Mouse (Mus musculus) embryonic facial prominence, embryonic 12.5 days (tissue): Measurements from ENCODE around the gene Gm9573. TPM values are rescaled to one million over a fixed set of nuclear protein-coding genes. Genes with fewer than 3 reads are reported as not detected.

Source experiments
- ATAC-seq: fragments of 200-750 bp; cut with Nextera tagmentation; 2 replicates; pipeline ENCODE4 v1.8.0; 2017; ENCODE audit not compliant: insufficient number of reproducible peaks, insufficient read depth, low FRiP score, low TSS enrichment
- H3K27ac ChIP-seq: fragments of 300-500 bp; sonication (generic); 2 replicates; pipeline ENCODE4 v1.5.1; 2016; ENCODE audit warnings: mild to moderate bottlenecking
- H3K27me3 ChIP-seq: fragments of 300-500 bp; sonication (generic); 2 replicates; pipeline ENCODE4 v1.6.1; 2016; ENCODE audit warnings: mild to moderate bottlenecking, moderate library complexity
- H3K36me3 ChIP-seq: fragments of 300-500 bp; sonication (generic); 2 replicates; pipeline ENCODE4 v1.6.1; 2016; ENCODE audit warnings: mild to moderate bottlenecking
- H3K4me1 ChIP-seq: fragments of 300-500 bp; sonication (generic); 2 replicates; pipeline ENCODE4 v1.6.1; 2016
- H3K4me2 ChIP-seq: fragments of 300-500 bp; sonication (generic); replicated peaks from 2 replicates; pipeline ENCODE4 v1.6.1; 2016; ENCODE audit warnings: mild to moderate bottlenecking, moderate library complexity
- H3K4me3 ChIP-seq: fragments of 300-500 bp; sonication (generic); 2 replicates; pipeline ENCODE4 v1.5.1; 2016; ENCODE audit warnings: mild to moderate bottlenecking
- H3K9ac ChIP-seq: fragments of 300-500 bp; sonication (generic); 2 replicates; pipeline ENCODE4 v1.6.1; 2016; ENCODE audit warnings: mild to moderate bottlenecking, moderate library complexity
- H3K9me3 ChIP-seq: fragments of 300-500 bp; sonication (generic); 2 replicates; pipeline ENCODE4 v1.6.1; 2016; ENCODE audit warnings: mild to moderate bottlenecking, moderate library complexity
- WGBS: fragments of 180-500 bp; shearing (Covaris S2); methylation state at CpG from one replicate; pipeline ENCODE4 v1.1.7; 2016; 5-methylcytosine and 5-hydroxymethylcytosine counted together
- polyA plus RNA-seq: library from polyadenylated mRNA; unstranded; fragments of >200 nt; fragmentation: Nextera tagmentation; extraction: Ambion mirVana; gene quantifications from 2 replicates; pipeline ENCODE4 v1.2.1, GENCODE M21; 2016

Gene Gm9573
- polyA plus RNA-seq, 1 experiment from 2014 or later: not detected

DNA sequence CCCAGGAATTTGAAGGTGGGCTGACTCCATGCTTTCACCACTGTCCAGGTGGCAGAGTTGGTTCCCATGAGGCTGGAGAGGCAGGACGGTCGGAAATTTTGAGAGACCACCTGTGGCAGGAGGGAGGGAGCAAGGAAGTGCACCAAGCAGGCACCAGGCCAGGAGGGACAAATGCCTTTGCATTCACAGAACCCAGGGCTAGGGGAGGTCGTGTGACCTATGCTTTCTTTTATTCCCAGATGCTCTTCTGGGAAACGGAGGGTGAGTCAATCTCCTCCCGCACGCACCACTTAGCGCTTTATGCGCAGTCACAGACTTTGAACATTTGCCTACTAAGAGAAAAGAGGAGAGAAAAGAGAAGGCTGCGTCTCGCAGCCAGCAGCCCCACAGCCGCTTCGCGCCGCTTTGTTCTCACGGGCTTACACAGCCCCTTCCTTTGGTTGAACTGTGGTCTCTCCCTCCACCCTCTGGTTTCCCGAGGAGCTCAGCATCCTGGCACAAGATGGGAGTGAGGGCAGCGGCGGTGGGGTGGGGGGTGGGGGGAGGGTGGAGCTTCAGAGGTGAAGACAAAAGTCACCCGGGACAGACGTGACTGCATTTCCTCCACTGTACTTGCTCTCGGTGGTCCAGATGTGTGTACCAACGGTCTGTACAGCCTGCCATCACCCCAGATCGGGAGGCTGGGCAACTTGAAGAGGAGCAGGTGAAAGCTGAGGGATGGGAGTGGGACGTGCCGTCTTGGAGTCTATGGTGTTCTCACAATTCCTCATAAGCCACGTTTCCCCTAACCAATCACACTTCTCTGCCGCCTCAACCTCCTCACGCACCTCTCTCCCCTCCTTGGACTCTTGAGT lies 57.1 kb downstream of the Gm9573 start:
- Histone ChIP-seq H3K9me3 (no peaks in the 10 kb centered on the region), H3K27me3 (peaks cover 34% of the 10 kb centered on the region), H3K4me1 (peaks cover 9% of the 10 kb centered on the region; the same call in 1 of the 2 replicates), H3K36me3 (no peaks in the 10 kb centered on the region), H3K27ac (no peak overlapping the region), H3K9ac (peak overlapping the region; percentile 42), H3K4me3 (peak overlapping the region; percentile 21), H3K4me2 (peak overlapping the region; percentile 52)
- no peak for ATAC-seq
- WGBS: 3% methylated on average over 28 of the region's 28 CpGs

Other genes starting within 250 kb of the Gm9573 start
- 2.0 and 2.2 TPM in 2 replicates for gene H2-Q4, start 247.0 kb downstream of the Gm9573 start, polyA plus RNA-seq
- 0.33 and 0.98 TPM in 2 replicates for gene H2-Q6, start 201.8 kb downstream of the Gm9573 start, polyA plus RNA-seq
- gene H2-Q7, start 187.5 kb downstream of the Gm9573 start, polyA plus RNA-seq: 4.6 and 5.9 TPM in 2 replicates
- 0.11 and 0.17 TPM in 2 replicates for gene H2-Q10, start 156.5 kb downstream of the Gm9573 start, polyA plus RNA-seq
- gene Pou5f1, start 120.6 kb downstream of the Gm9573 start, polyA plus RNA-seq: not detected in 2 replicates
- gene Tcf19, start 109.8 kb downstream of the Gm9573 start, polyA plus RNA-seq: 56.8 and 61.1 TPM in 2 replicates
- 26.1 and 30.8 TPM in 2 replicates for gene Cchcr1, start 109.5 kb downstream of the Gm9573 start, polyA plus RNA-seq
- gene Psors1c2, start 93.4 kb downstream of the Gm9573 start, polyA plus RNA-seq: 1.3 and 1.6 TPM in 2 replicates
- 0.08 TPM in 2 replicates for gene Cdsn, start 74.5 kb downstream of the Gm9573 start, polyA plus RNA-seq
- not detected in 2 replicates for gene 2300002M23Rik, start 59.2 kb downstream of the Gm9573 start, polyA plus RNA-seq
- not detected in 2 replicates for gene Sfta2, start 25.1 kb downstream of the Gm9573 start, polyA plus RNA-seq
- 0.08 and 0.11 TPM in 2 replicates for gene Mucl3, start 17.1 kb upstream of the Gm9573 start, polyA plus RNA-seq
- gene Vars2, start 41.0 kb upstream of the Gm9573 start, polyA plus RNA-seq: 18.5 and 23.6 TPM in 2 replicates
- gene Gtf2h4, start 47.1 kb upstream of the Gm9573 start, polyA plus RNA-seq: 48.6 and 51.5 TPM in 2 replicates
- gene Ddr1, start 78.0 kb upstream of the Gm9573 start, polyA plus RNA-seq: 62.6 and 63.0 TPM in 2 replicates
- gene Ier3, start 195.0 kb upstream of the Gm9573 start, polyA plus RNA-seq: 6.9 and 8.9 TPM in 2 replicates
- gene Flot1, start 196.6 kb upstream of the Gm9573 start, polyA plus RNA-seq: 50.7 and 60.3 TPM in 2 replicates
- gene Tubb5, start 211.7 kb upstream of the Gm9573 start, polyA plus RNA-seq: 1,266 and 1,271 TPM in 2 replicates
- 15.1 and 21.3 TPM in 2 replicates for gene Mdc1, start 214.9 kb upstream of the Gm9573 start, polyA plus RNA-seq
- 39.9 and 43.9 TPM in 2 replicates for gene Nrm, start 234.7 kb upstream of the Gm9573 start, polyA plus RNA-seq
- 26.1 and 28.9 TPM in 2 replicates for gene Ppp1r18, start 239.0 kb upstream of the Gm9573 start, polyA plus RNA-seq